Mouse (Mus musculus) ES-E14 (cell line): ENCODE measurements around the gene Ndufs4.

Source experiments
- HCFC1 ChIP-seq: IDR thresholded peaks from 2 replicates; pipeline ENCODE4 v1.6.1; 2012; ENCODE audit warnings: low read length, inconsistent platforms, borderline replicate concordance; ENCODE audit not compliant: insufficient read depth
- MAFK ChIP-seq: IDR thresholded peaks from 2 replicates; pipeline ENCODE4 v1.6.1; 2014; ENCODE audit warnings: mild to moderate bottlenecking, low read depth, low read length, inconsistent platforms; ENCODE audit not compliant: insufficient read depth

GRCm38 (mm10) chr13:114271410-114272105, 116.5 kb downstream of the Ndufs4 start:
- no peak for TF ChIP-seq HCFC1
- TF ChIP-seq MAFK: no peak
